Mouse (Mus musculus) brain, embryonic 14.5 days (tissue): ENCODE measurements around the gene Chst5.

Experiments
- CTCF ChIP-seq: fragments of 200-500 bp; IDR thresholded peaks from 2 replicates; pipeline ENCODE4 v1.5.1; 2012; ENCODE audit warnings: inconsistent platforms, mild to moderate bottlenecking, moderate library complexity, borderline replicate concordance; ENCODE audit not compliant: insufficient read depth, insufficient read length; ENCODE audit errors: extremely low read depth
- POLR2A ChIP-seq: fragments of 200-500 bp; IDR thresholded peaks from 2 replicates; pipeline ENCODE4 v1.6.1; 2012; ENCODE audit warnings: mild to moderate bottlenecking, inconsistent platforms, borderline replicate concordance; ENCODE audit not compliant: poor library complexity, insufficient read depth, insufficient read length, severe bottlenecking; ENCODE audit errors: extremely low read depth

DNA sequence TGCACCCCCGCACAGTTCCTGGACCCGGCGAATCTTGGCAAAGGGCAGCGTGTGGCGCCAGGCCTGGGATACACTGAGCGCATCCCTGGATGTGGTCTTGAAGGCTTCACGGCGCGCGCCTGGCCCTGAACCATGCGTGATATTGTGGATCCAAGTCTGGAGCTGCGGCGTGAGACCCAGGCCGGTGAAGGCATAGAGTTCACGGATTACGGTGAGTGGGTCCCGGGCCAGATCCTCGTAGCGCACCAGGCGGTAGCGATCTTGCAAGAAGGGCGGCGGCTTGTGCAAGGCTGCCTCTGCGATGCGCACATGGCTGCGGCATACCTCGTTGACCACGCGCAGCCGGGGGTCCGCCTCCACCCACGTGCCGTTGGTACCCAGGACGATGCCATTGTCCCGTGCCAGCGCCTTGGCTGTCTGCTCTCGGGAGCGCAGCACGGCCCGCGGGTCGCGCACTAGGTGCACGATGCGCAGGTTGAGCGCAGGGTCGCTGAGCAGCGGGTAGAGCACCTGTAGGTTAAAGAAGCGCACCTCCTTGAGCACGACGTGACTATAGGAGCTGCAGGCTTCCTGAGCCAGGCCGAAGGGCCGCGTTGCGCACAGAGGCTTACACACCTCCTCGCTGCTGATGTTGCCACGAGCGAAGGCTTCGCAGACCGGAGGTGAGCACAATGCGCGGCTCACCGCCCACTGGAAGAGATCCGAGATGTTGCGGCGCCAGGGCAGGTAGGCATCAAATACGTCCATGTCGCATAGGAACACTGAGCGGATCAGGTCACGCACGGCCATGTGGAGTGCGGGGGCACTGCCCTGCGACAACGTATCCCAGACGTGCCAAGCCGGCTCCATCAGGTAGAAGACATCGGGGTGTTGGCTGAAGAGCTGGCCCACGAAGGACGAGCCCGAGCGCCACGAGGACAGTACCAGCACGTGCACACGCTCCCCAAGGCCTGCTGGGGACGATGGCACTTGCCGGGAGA lies 20.0 kb downstream of the Chst5 start:
- no peak for TF ChIP-seq CTCF
- no peak for TF ChIP-seq POLR2A
